Mouse (Mus musculus): ENCODE data around the gene Lrrc23. TPM values are rescaled to one million over a fixed set of nuclear protein-coding genes. Genes with fewer than 3 reads are reported as not detected.
"Not testable (repeated sequence)": the region's sequence is repeated elsewhere in the genome, so short reads cannot be mapped to it uniquely, and the experiment has no call there.

The Lrrc23 gene
- polyA plus RNA-seq, 1 experiment from 2014 or later, result 4.8 TPM

DNA sequence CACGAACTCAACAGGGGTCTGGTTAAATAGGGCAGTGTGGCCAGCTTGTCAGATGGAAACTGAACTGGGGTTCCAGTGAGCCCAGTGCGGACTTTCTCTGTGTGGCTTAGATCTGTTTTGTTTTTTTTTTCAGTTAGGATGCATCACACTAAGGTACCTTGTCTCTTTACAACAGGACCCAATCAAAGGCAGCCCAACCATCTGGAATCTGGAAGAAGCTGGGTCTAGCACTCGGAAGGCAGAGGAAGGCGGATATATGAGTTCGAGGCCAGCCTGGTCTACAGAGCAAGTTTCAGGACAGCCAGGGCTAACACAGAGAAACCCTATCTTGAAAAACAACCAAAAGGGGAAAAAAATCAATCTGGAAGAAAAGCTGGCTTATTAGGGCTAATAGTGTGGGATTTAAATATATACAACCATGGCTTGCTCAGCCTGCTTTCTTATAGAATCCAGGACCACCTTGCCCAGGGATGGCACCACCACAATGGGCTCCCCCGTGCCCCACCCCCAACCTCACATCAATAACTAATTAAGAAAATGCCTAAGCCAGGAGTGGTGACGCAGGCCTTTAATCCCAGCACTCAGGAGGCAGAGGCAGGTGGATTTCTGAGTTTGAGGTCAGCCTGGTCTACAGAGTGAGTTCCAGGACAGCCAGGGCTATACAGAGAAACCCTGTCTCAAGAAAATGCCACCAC, 27.1 kb upstream of the Lrrc23 start:
- WGBS, result 69% methylated on average over 7 of the region's 7 CpGs
- no peak overlapping the region; the same call in 1 of the 2 replicates for H3K9ac ChIP-seq
- no peak for ATAC-seq (ENCODE audit: low FRiP score, low read depth)

DNA sequence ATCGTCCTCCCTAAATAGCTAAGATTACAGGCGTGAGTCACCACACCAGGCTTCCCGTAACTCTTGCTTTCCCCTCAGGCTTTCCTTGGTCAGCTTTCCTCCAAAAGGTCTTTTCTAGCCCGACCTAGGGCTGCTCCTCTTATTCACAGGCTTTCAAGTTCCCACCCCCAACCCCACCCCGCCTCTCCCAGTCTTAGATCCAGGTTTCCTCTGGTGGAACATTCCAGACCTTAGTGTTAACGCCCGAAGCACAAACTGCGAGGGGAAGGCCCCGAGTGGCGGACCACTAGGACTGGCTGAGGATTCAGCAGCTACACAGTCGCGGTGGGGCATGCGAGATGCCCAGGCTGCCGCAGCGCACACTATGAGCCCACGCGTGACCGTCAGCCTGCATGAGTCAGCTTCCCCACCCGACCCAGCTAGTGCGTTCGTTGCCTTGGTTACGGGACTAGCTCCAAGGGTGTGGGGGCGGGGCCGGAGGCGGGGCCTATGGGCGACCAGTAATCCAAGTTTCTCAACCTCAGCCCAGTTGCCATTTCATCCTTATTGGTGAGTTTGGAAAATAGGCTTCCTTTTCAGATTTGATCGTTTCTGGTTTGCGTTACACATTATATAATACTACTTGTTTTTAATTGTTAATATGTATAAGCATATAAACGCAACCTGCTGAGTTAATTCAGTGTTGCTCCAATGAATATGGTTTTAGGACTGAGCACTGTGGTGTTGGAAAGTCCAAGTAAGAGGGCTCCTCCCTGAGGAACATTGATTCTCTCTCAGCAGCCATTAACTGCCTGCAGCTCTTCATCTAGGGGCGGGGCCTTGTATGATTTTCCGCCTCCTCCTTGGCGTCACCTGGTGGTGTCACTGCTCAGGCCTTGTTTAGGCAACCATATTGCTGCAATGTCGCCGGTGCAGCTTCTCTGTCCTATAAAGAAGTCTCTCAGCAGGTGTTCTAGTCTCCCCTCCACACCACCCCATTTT, 26.1 kb upstream of the Lrrc23 start:
- no peaks in the 10 kb centered on the region for H3K36me3 ChIP-seq
- peak overlapping the region; percentile 50 for H3K4me3 ChIP-seq
- peak; percentile 88 for ATAC-seq (ENCODE audit: low FRiP score, low read depth)
- H3K4me2 ChIP-seq, result peak overlapping the region; percentile 89
- peak overlapping the region; percentile 92 for H3K27ac ChIP-seq (replicated peaks)
- 2% methylated on average over 34 of the region's 34 CpGs for WGBS
- H3K4me1 ChIP-seq (replicated peaks), result peaks cover 42% of the 10 kb centered on the region
- H3K9me3 ChIP-seq, result no peaks in the 10 kb centered on the region
- no peaks in the 10 kb centered on the region for H3K27me3 ChIP-seq
- peak overlapping the region; percentile 47 for H3K9ac ChIP-seq

More for the DNA sequence above, 27.1 kb upstream of the Lrrc23 start:
- H3K36me3 ChIP-seq, result peaks cover 4% of the 10 kb centered on the region; the same call in 1 of the 2 replicates
- peaks cover 43% of the 10 kb centered on the region for H3K4me1 ChIP-seq (replicated peaks)
- H3K27me3 ChIP-seq, result no peaks in the 10 kb centered on the region
- no peaks in the 10 kb centered on the region for H3K9me3 ChIP-seq
- peak overlapping the region; percentile 89 for H3K4me2 ChIP-seq
- H3K4me3 ChIP-seq, result 0 out of 2 replicates have a peak overlapping the region, but pooled peaks have one; percentile 50
- peak overlapping the region; percentile 92 for H3K27ac ChIP-seq (replicated peaks)

DNA sequence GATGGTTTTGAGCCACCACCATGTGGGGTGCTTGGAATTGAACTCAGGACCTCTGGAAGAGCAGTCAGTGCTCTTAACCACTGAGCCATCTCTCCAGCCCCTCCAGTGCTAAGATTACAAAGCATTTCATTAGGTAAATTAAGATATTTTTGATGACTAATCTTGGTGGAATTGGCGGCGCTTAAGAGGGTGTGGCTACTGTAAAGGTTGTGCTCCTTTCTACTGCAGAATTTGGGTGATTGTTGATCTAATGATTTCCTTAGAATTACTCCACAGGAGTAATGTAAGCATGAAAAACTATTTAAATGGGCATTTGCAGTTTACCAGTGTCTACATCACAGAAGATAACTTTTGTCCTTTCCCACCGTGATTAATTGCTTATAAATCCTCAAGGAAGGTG, 24.8 kb upstream of the Lrrc23 start:
- Histone ChIP-seq H3K4me2 (no peak overlapping the region), H3K4me3 (no peak overlapping the region), H3K9ac (no peak overlapping the region), H3K4me1 (replicated peaks) (peaks cover 32% of the 10 kb centered on the region), H3K27me3 (no peaks in the 10 kb centered on the region), H3K27ac (replicated peaks) (no peak overlapping the region), H3K36me3 (no peaks in the 10 kb centered on the region), H3K9me3 (no peaks in the 10 kb centered on the region)
- ATAC-seq (ENCODE audit: low FRiP score, low read depth), result no peak
- WGBS, result 92% methylated on average over 3 of the region's 3 CpGs

- WGBS, result 93% methylated on average over 4 of the region's 4 CpGs
- not testable (repeated sequence) for H3K27ac ChIP-seq (replicated peaks); H3K27me3 ChIP-seq; H3K9me3 ChIP-seq; H3K36me3 ChIP-seq; H3K4me3 ChIP-seq; H3K4me2 ChIP-seq; ATAC-seq (ENCODE audit: low FRiP score, low read depth); H3K9ac ChIP-seq
- H3K4me1 ChIP-seq (replicated peaks), result peaks cover 25% of the 10 kb centered on the region
Observed at GRCm38 (mm10) chr6:124803691-124804090, 24.2 kb upstream of the Lrrc23 start.

- no peaks in the 10 kb centered on the region for H3K9me3 ChIP-seq
- no peak overlapping the region for H3K4me2 ChIP-seq
- no peak overlapping the region for H3K9ac ChIP-seq
- no peak for ATAC-seq (ENCODE audit: low FRiP score, low read depth)
- H3K36me3 ChIP-seq, result no peaks in the 10 kb centered on the region
- H3K4me3 ChIP-seq, result no peak overlapping the region
- no peaks in the 10 kb centered on the region for H3K27me3 ChIP-seq
- H3K4me1 ChIP-seq (replicated peaks), result peaks cover 19% of the 10 kb centered on the region
- no peak overlapping the region for H3K27ac ChIP-seq (replicated peaks)
- 80% methylated on average over 3 of the region's 3 CpGs for WGBS
Observed at GRCm38 (mm10) chr6:124803061-124803460, 23.5 kb upstream of the Lrrc23 start.

- not testable (repeated sequence) for H3K27me3 ChIP-seq; H3K9ac ChIP-seq; H3K9me3 ChIP-seq; ATAC-seq (ENCODE audit: low FRiP score, low read depth); H3K4me3 ChIP-seq; H3K27ac ChIP-seq (replicated peaks); H3K4me2 ChIP-seq; H3K36me3 ChIP-seq
- peaks cover 17% of the 10 kb centered on the region for H3K4me1 ChIP-seq (replicated peaks)
- WGBS, result 17% methylated on average over 6 of the region's 9 CpGs
Observed at GRCm38 (mm10) chr6:124802400-124802799, 22.9 kb upstream of the Lrrc23 start.

DNA sequence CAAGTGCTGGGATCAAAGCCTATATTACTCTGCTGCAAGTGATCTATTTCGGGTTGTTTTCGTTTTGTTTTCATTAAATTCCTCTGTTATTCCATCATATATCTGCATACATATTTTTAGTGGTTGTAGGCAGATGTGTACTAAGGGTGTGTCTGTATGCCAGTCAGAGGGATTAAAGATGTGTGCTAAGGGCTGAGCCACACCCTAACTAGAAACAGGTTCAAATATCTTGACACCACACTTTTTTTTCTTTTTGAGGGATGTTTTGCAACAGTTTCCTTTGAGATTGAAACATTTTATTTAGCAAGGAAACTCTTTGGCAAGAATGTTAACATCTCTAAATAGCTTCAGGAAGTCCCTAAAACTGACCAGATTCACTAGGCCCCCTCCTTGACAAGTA, 16.7 kb upstream of the Lrrc23 start:
- WGBS, result 79% methylated on average over 2 of the region's 2 CpGs
- no peaks in the 10 kb centered on the region for H3K36me3 ChIP-seq

DNA sequence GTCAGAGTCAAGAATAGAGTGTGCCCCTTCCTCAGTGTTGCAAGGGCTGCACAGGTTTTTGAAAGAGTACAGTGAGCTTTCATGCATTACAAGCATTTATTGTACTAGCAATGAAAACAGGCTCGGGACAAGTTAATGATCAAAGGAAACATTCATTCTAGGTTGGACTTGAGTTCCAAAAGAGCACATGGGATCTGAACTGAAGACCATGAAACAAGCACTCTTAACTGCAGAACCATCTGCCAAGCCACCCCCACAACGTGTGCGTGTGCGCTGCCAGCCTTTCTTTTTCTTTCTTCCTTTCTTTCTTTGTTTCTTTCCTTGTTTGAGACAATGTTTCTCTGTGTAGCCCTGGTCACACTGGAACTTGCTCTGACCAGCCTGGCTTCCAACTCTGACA, 16.3 kb upstream of the Lrrc23 start:
- Histone ChIP-seq H3K36me3 (no peaks in the 10 kb centered on the region), H3K27ac (replicated peaks) (no peak overlapping the region), H3K4me2 (no peak overlapping the region), H3K4me1 (replicated peaks) (no peaks in the 10 kb centered on the region), H3K9me3 (no peaks in the 10 kb centered on the region), H3K9ac (no peak overlapping the region), H3K4me3 (no peak overlapping the region), H3K27me3 (no peaks in the 10 kb centered on the region)
- no peak for ATAC-seq (ENCODE audit: low FRiP score, low read depth)
- 56% methylated on average over 4 of the region's 4 CpGs for WGBS

More for the DNA sequence above, 16.7 kb upstream of the Lrrc23 start:
- no peaks in the 10 kb centered on the region for H3K27me3 ChIP-seq
- no peak overlapping the region for H3K4me2 ChIP-seq
- H3K4me1 ChIP-seq (replicated peaks), result no peaks in the 10 kb centered on the region
- H3K27ac ChIP-seq (replicated peaks), result no peak overlapping the region
- ATAC-seq (ENCODE audit: low FRiP score, low read depth), result no peak
- H3K9ac ChIP-seq, result no peak overlapping the region
- no peaks in the 10 kb centered on the region for H3K9me3 ChIP-seq
- no peak overlapping the region for H3K4me3 ChIP-seq

DNA sequence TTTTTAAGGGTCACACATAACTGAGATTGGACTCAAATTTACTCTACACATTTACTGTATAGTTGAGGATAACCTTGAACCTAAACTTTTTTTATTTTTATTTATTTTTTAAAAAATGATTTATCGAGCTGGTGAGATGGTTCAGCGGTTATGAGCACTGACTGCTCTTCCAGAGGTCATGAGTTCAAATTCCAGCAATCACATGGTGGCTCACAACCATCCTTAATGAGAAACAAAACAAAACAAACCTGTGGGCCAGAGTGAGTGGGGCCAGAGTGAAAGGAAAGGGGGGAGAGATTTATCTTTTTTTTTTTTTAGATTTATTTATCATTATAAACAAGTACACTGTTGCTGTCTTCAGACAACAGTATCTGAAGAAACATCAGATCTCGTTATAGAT, 12.4 kb upstream of the Lrrc23 start:
- Histone ChIP-seq H3K27ac (replicated peaks) (no peak overlapping the region), H3K36me3 (no peaks in the 10 kb centered on the region), H3K27me3 (no peaks in the 10 kb centered on the region), H3K4me1 (replicated peaks) (no peaks in the 10 kb centered on the region), H3K9ac (no peak overlapping the region), H3K4me3 (no peak overlapping the region), H3K9me3 (no peaks in the 10 kb centered on the region), H3K4me2 (no peak overlapping the region)
- no peak for ATAC-seq (ENCODE audit: low FRiP score, low read depth)
- 91% methylated on average over 3 of the region's 3 CpGs for WGBS

DNA sequence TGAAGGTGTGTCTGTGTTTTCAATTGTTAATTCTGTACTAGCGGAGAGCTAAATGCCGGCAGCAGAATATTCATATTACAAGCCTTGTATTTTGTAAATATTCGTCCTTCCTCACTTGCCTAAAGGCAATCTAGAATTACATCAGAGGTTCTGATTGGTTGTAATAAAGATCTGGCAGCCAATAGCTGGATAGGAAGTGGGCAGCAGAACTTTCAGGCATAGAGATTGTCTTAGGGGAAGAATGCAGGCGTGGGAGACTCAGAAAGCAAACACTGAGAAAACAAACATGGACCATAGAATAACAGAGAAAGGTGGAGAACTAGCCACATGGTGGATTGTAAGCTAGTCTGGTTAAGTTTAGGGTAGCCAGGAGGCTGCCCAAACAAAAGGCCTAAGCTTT, 10.6 kb upstream of the Lrrc23 start:
- H3K9me3 ChIP-seq, result no peaks in the 10 kb centered on the region
- H3K4me3 ChIP-seq, result no peak overlapping the region
- H3K4me1 ChIP-seq (replicated peaks), result no peaks in the 10 kb centered on the region
- no peak overlapping the region for H3K27ac ChIP-seq (replicated peaks)
- H3K9ac ChIP-seq, result no peak overlapping the region
- no peak overlapping the region for H3K4me2 ChIP-seq
- no peaks in the 10 kb centered on the region for H3K27me3 ChIP-seq
- WGBS, result 66% methylated on average over 4 of the region's 4 CpGs
- ATAC-seq (ENCODE audit: low FRiP score, low read depth), result no peak
- H3K36me3 ChIP-seq, result no peaks in the 10 kb centered on the region

- no peaks in the 10 kb centered on the region for H3K4me1 ChIP-seq (replicated peaks)
- WGBS, result 82% methylated on average over 4 of the region's 4 CpGs
- H3K9ac ChIP-seq, result no peak overlapping the region
- H3K4me3 ChIP-seq, result no peak overlapping the region
- no peaks in the 10 kb centered on the region for H3K27me3 ChIP-seq
- H3K27ac ChIP-seq (replicated peaks), result no peak overlapping the region
- no peaks in the 10 kb centered on the region for H3K36me3 ChIP-seq
- no peak for ATAC-seq (ENCODE audit: low FRiP score, low read depth)
- H3K4me2 ChIP-seq, result no peak overlapping the region
- H3K9me3 ChIP-seq, result no peaks in the 10 kb centered on the region
Observed at GRCm38 (mm10) chr6:124789519-124789918, 10.0 kb upstream of the Lrrc23 start.

GRCm38 (mm10) chr6:124787722-124788121, 8.2 kb upstream of the Lrrc23 start:
- no peak overlapping the region for H3K4me2 ChIP-seq
- H3K36me3 ChIP-seq, result no peaks in the 10 kb centered on the region
- WGBS, result 77% methylated on average over 10 of the region's 10 CpGs
- no peak overlapping the region for H3K4me3 ChIP-seq
- no peak overlapping the region for H3K27ac ChIP-seq (replicated peaks)
- no peak overlapping the region for H3K9ac ChIP-seq
- ATAC-seq (ENCODE audit: low FRiP score, low read depth), result no peak
- no peaks in the 10 kb centered on the region for H3K4me1 ChIP-seq (replicated peaks)
- no peaks in the 10 kb centered on the region for H3K9me3 ChIP-seq
- no peaks in the 10 kb centered on the region for H3K27me3 ChIP-seq
